ENCODE assay signal across 9 mouse cellular contexts in genomic region chr5:114468007-114468406, GRCm38 (mm10). TPM values are rescaled to one million over a fixed set of nuclear protein-coding genes. Genes with fewer than 3 reads are reported as not detected.
A peak's percentile ranks its signal among the peaks of the same experiment; 100 is the strongest.
DNase-seq lines count a peak whose midpoint lies in the region; ATAC-seq lines count a peak whose summit lies in the region.
"Had no signal": no experiment of that assay in that cellular context is flagged by ENCODE, and none has a peak within 500 bp of the region (broad histone marks: within the 10 kb centered on the region; RNA-seq: fewer than 3 reads in every experiment).

No protein-coding gene starts in this region.

- H3K36me3 ChIP-seq in kidney, embryonic 16.5 days (ENCODE audit: insufficient read depth, low read length) = no peaks in the 10 kb centered on the region
- no peaks in the 10 kb centered on the region for H3K36me3 ChIP-seq in embryonic facial prominence, embryonic 14.5 days (ENCODE audit: control insufficient read depth, insufficient read depth, low read length)
- H3K36me3 ChIP-seq in hindbrain, embryonic 14.5 days (replicated peaks; ENCODE audit: control insufficient read depth, insufficient read depth) = no peaks in the 10 kb centered on the region
- H3K36me3 ChIP-seq in midbrain, embryonic 15.5 days (replicated peaks) = no peaks in the 10 kb centered on the region

- H3K9ac ChIP-seq in kidney, embryonic 16.5 days (replicated peaks; ENCODE audit: low read length) = peak overlapping the region; percentile 53
- peak overlapping the region; percentile 49; the same call in 1 of the 2 replicates for H3K9ac ChIP-seq in embryonic facial prominence, embryonic 14.5 days (ENCODE audit: low read depth, low read length)
- H3K9ac ChIP-seq in hindbrain, embryonic 14.5 days = peak overlapping the region; percentile 44
- 0 out of 2 replicates have a peak overlapping the region, but pooled peaks have one; percentile 36 for H3K9ac ChIP-seq in midbrain, embryonic 15.5 days

- 63% methylated on average over 4 of the region's 4 CpGs for WGBS in kidney, embryonic 16.5 days
- 61% methylated on average over 4 of the region's 4 CpGs for WGBS in embryonic facial prominence, embryonic 14.5 days
- 55% methylated on average over 4 of the region's 4 CpGs for WGBS in hindbrain, embryonic 14.5 days
- 34% methylated on average over 4 of the region's 4 CpGs for WGBS in midbrain, embryonic 15.5 days

- no peaks in the 10 kb centered on the region for H3K27me3 ChIP-seq in kidney, embryonic 16.5 days (ENCODE audit: insufficient read depth, low read length)
- H3K27me3 ChIP-seq in embryonic facial prominence, embryonic 14.5 days (replicated peaks; ENCODE audit: control insufficient read depth, insufficient read depth, low read length) = no peaks in the 10 kb centered on the region; the same call in 1 of the 2 replicates
- H3K27me3 ChIP-seq in hindbrain, embryonic 14.5 days (ENCODE audit: control insufficient read depth, insufficient read depth, low read length) = no peaks in the 10 kb centered on the region
- H3K27me3 ChIP-seq in midbrain, embryonic 15.5 days (replicated peaks) = 0 out of 2 replicates have a peak, but pooled peaks cover 2% of the 10 kb centered on the region

- peak overlapping the region; percentile 82 for H3K27ac ChIP-seq in kidney, embryonic 16.5 days (ENCODE audit: low read length)
- peak overlapping the region; percentile 23; the same call in 1 of the 2 replicates for H3K27ac ChIP-seq in embryonic facial prominence, embryonic 14.5 days (replicated peaks; ENCODE audit: low read depth, low read length)
- peak overlapping the region; percentile 82 for H3K27ac ChIP-seq in hindbrain, embryonic 14.5 days
- peak overlapping the region; percentile 84 for H3K27ac ChIP-seq in midbrain, embryonic 15.5 days

- H3K4me1 ChIP-seq in kidney, embryonic 16.5 days (ENCODE audit: insufficient read depth, low read length) = peaks cover 35% of the 10 kb centered on the region
- peaks cover 7% of the 10 kb centered on the region; the same call in 1 of the 2 replicates for H3K4me1 ChIP-seq in embryonic facial prominence, embryonic 14.5 days (ENCODE audit: control insufficient read depth, insufficient read depth, low read length)
- H3K4me1 ChIP-seq in hindbrain, embryonic 14.5 days (replicated peaks; ENCODE audit: control insufficient read depth, insufficient read depth, low read length) = peaks cover 26% of the 10 kb centered on the region
- peaks cover 31% of the 10 kb centered on the region for H3K4me1 ChIP-seq in midbrain, embryonic 15.5 days

- ATAC-seq in kidney, embryonic 16.5 days (ENCODE audit: low FRiP score, low TSS enrichment) = no peak; the same call in 1 of the 2 replicates
- no peak for ATAC-seq in embryonic facial prominence, embryonic 14.5 days (ENCODE audit: low read depth)
- no peak for ATAC-seq in hindbrain, embryonic 14.5 days (ENCODE audit: low FRiP score)
- ATAC-seq in midbrain, embryonic 15.5 days (replicated peaks) = peak; percentile 51; the same call in 1 of the 2 replicates

- DNase-seq in kidney, postnatal 36 days = no peak
- no peak for DNase-seq in embryonic facial prominence, embryonic 14.5 days (ENCODE audit: low spot score)
- no peak for DNase-seq in hindbrain, embryonic 14.5 days (ENCODE audit: low spot score)
- no peak for DNase-seq in embryo, embryonic 11 days
- DNase-seq in frontal cortex, postnatal 25 days (ENCODE audit: low spot score in 2 of 2) = no peak
- DNase-seq in thymus, postnatal 36 days = no peak
- DNase-seq: cerebellum, adult 9-10 months had no signal

- peak overlapping the region; percentile 63 for H3K4me2 ChIP-seq in kidney, embryonic 16.5 days (replicated peaks; ENCODE audit: low read depth, low read length)
- H3K4me2 ChIP-seq in embryonic facial prominence, embryonic 14.5 days (ENCODE audit: low read depth, low read length) = peak overlapping the region; percentile 60; the same call in 1 of the 2 replicates
- H3K4me2 ChIP-seq in hindbrain, embryonic 14.5 days (replicated peaks) = peak overlapping the region; percentile 44
- H3K4me2 ChIP-seq in midbrain, embryonic 15.5 days = peak overlapping the region; percentile 54

- H3K9me3 ChIP-seq in kidney, embryonic 16.5 days (ENCODE audit: low read length) = no peaks in the 10 kb centered on the region
- 0 out of 2 replicates have a peak, but pooled peaks cover 5% of the 10 kb centered on the region for H3K9me3 ChIP-seq in embryonic facial prominence, embryonic 14.5 days (ENCODE audit: control insufficient read depth, low read length)
- H3K9me3 ChIP-seq in hindbrain, embryonic 14.5 days (ENCODE audit: control insufficient read depth, low read length) = no peaks in the 10 kb centered on the region
- H3K9me3 ChIP-seq in midbrain, embryonic 15.5 days = no peaks in the 10 kb centered on the region

- no peak overlapping the region for H3K4me3 ChIP-seq in kidney, embryonic 16.5 days (ENCODE audit: low read length)
- no peak overlapping the region for H3K4me3 ChIP-seq in embryonic facial prominence, embryonic 14.5 days (ENCODE audit: low read depth, low read length)
- H3K4me3 ChIP-seq in hindbrain, embryonic 14.5 days (replicated peaks; ENCODE audit: low read length) = no peak overlapping the region
- no peak overlapping the region for H3K4me3 ChIP-seq in midbrain, embryonic 15.5 days

RNA-seq across cellular contexts. Expression of gene Mvk, which starts 23.9 kb away (rescaled TPM):
- 37.2 and 39.5 TPM in 2 replicates for polyA plus RNA-seq in kidney, embryonic 16.5 days (2015; fragmentation: Nextera tagmentation; extraction: Ambion mirVana)
- polyA plus RNA-seq in embryonic facial prominence, embryonic 14.5 days (2014; fragmentation: Nextera tagmentation; extraction: Ambion mirVana) = 42.6 and 48.2 TPM in 2 replicates
- 76.9 and 81.2 TPM in 2 replicates for polyA plus RNA-seq in hindbrain, embryonic 14.5 days (2014; fragmentation: Nextera tagmentation; extraction: Ambion mirVana)
- polyA plus RNA-seq in midbrain, embryonic 15.5 days (2015; fragmentation: Nextera tagmentation; extraction: Ambion mirVana) = 63.8 and 69.7 TPM in 2 replicates

RNA-seq across cellular contexts. Expression of gene Mmab, which starts 24.1 kb away (rescaled TPM):
- 35.8 and 36.9 TPM in 2 replicates for polyA plus RNA-seq in kidney, embryonic 16.5 days (2015; fragmentation: Nextera tagmentation; extraction: Ambion mirVana)
- 26.1 and 30.8 TPM in 2 replicates for polyA plus RNA-seq in embryonic facial prominence, embryonic 14.5 days (2014; fragmentation: Nextera tagmentation; extraction: Ambion mirVana)
- 30.7 and 30.8 TPM in 2 replicates for polyA plus RNA-seq in hindbrain, embryonic 14.5 days (2014; fragmentation: Nextera tagmentation; extraction: Ambion mirVana)
- 31.6 and 32.8 TPM in 2 replicates for polyA plus RNA-seq in midbrain, embryonic 15.5 days (2015; fragmentation: Nextera tagmentation; extraction: Ambion mirVana)

Comparison
In these comparisons a context has a peak if more than half of its experiments do, and no peak if none do; other contexts are left out.
1. H3K27ac ChIP-seq: peak in every context shown above with its lines; median percentile 84 in midbrain, embryonic 15.5 days; 82 in kidney, embryonic 16.5 days; 82 in hindbrain, embryonic 14.5 days; 23 in embryonic facial prominence, embryonic 14.5 days.